Mouse (Mus musculus) liver, adult 2 months (tissue): Measurements from ENCODE around the gene Rcvrn.

ENCODE experiments used
- CTCF ChIP-seq: fragments of 200-500 bp; IDR thresholded peaks from 2 replicates; pipeline ENCODE4 v1.5.1; 2011; ENCODE audit warnings: low read depth, low read length, control low read depth
- POLR2A ChIP-seq: fragments of 200-500 bp; IDR thresholded peaks from 2 replicates; pipeline ENCODE4 v1.6.1; 2011; ENCODE audit warnings: low read length, control low read depth; ENCODE audit not compliant: insufficient read depth; ENCODE audit errors: extremely low read depth

DNA sequence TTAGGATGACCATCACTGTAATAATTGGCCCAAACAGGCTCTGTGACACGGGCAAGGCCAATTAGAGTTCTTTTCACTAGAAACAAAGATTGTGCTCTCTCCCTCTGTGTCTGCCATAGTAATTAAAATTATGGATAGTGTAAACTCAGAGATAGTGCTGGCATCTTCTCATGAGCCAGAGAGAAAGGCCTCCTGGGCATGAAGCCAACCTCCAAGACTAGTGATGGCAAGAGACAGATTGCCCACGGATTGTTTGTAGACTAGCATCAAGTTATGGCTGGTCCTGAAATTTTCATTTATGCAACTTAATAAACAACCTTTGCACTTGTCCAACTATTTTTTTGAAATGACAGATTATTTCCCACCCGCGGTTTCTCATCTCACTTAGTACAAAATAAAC, 17.9 kb downstream of the Rcvrn start:
- no peak for TF ChIP-seq CTCF
- TF ChIP-seq POLR2A = no peak
